Mouse (Mus musculus): ENCODE data around the gene Slc9b1. TPM values are rescaled to one million over a fixed set of nuclear protein-coding genes. Genes with fewer than 3 reads are reported as not detected.

Gene Slc9b1
- total and polyA plus RNA-seq, 3 experiments: 0.14 TPM; not detected in 2

DNA sequence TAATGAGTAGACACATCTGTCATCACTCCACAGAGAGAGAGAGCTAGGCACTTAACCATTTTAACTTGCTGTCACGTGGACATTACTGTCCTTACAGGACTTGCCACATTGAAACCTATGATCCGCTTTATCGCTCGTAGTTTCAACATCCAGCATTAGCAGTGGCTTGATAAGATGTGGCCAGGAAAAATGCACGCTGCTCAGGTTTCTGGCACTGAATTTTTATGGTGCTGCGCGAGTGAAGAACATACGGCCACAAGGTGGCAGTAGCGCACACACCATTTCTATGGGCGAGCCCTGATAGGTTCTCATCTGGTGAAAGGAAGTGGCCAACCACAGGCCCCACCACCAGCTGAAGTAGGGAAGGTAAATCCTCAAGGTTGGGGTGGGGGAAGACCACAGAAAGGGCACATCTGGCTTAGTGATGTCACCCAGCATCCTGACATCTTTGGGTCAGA, 54.4 kb downstream of the Slc9b1 start:
- H3K36me3 ChIP-seq (ENCODE audit: control insufficient read depth in 1 of 2, insufficient read depth in 2 of 2, low read length in 2 of 2): no peaks in the 10 kb centered on the region
- H3K79me2 ChIP-seq (ENCODE audit: control insufficient read depth, insufficient read depth, low read length, poor library complexity): no peaks in the 10 kb centered on the region
- peak; percentile 92 for DNase-seq (ENCODE audit: low read depth, low spot score)
- TF ChIP-seq CHD1 (IDR thresholded peaks at IDR 0.05; ENCODE audit: low read depth, low read length) (no peak), E2F4 (IDR thresholded peaks at IDR 0.05; ENCODE audit: borderline replicate concordance, low read depth, low read length) (no peak), POLR2AphosphoS5 (IDR thresholded peaks at IDR 0.05; ENCODE audit: borderline replicate concordance, low read depth, low read length) (no peak), MXI1 (IDR thresholded peaks at IDR 0.05; ENCODE audit: low read depth, low read length) (no peak), MAZ (IDR thresholded peaks at IDR 0.05; ENCODE audit: low read depth, low read length) (peak; percentile 60; the same call in 1 of the 2 replicates), ZC3H11A (IDR thresholded peaks at IDR 0.05; ENCODE audit: low read depth, low read length) (peak; percentile 75), USF1 (IDR thresholded peaks at IDR 0.05; ENCODE audit: low read depth, low read length) (peak; percentile 76), TBP (IDR thresholded peaks at IDR 0.05; ENCODE audit: low read depth, low read length) (0 out of 2 replicates have a peak, but pooled peaks have one; percentile 37), ZMIZ1 (IDR thresholded peaks at IDR 0.05; ENCODE audit: low read depth, low read length) (0 out of 2 replicates have a peak, but pooled peaks have one; percentile 27), ELF1 (IDR thresholded peaks at IDR 0.05; ENCODE audit: low read depth, low read length) (no peak), POLR2AphosphoS2 (IDR thresholded peaks at IDR 0.05; ENCODE audit: low read length) (no peak), ETS1 (IDR thresholded peaks at IDR 0.05; ENCODE audit: low read depth, low read length) (peak; percentile 70), RCOR1 (IDR thresholded peaks at IDR 0.05; ENCODE audit: low read depth, low read length) (peak; percentile 48; the same call in 1 of the 2 replicates), EP300 (IDR thresholded peaks at IDR 0.05; ENCODE audit: low read depth in 1 of 2, low read length in 2 of 2) (peak; percentile 29 to 46; a peak in 3 of 4 replicates), CTCF (IDR thresholded peaks at IDR 0.05 in 2 of 3, conservative IDR thresholded peaks at IDR 0.05 in 1 of 3; ENCODE audit: control insufficient read depth in 1 of 3, insufficient read depth in 1 of 3, low read depth in 2 of 3, low read length in 3 of 3, poor library complexity in 1 of 3, severe bottlenecking in 1 of 3) (peak; percentile 81 to 97 (median 90)), HCFC1 (IDR thresholded peaks at IDR 0.05; ENCODE audit: low read depth, low read length) (0 out of 2 replicates have a peak, but pooled peaks have one; percentile 9), GABPA (IDR thresholded peaks at IDR 0.05; ENCODE audit: low read depth, low read length) (no peak), CHD2 (IDR thresholded peaks at IDR 0.05; ENCODE audit: low read length) (no peak), ZNF384 (IDR thresholded peaks at IDR 0.05; ENCODE audit: low read depth, low read length) (no peak), MAX (IDR thresholded peaks at IDR 0.05; ENCODE audit: low read length) (peak; percentile 72), MYC (IDR thresholded peaks at IDR 0.05; ENCODE audit: low read depth, low read length) (peak; percentile 72), TCF12 (IDR thresholded peaks at IDR 0.05; ENCODE audit: low read depth, low read length) (peak; percentile 26; the same call in 1 of the 2 replicates), UBTF (IDR thresholded peaks at IDR 0.05; ENCODE audit: borderline replicate concordance, insufficient read depth, low read depth, low read length) (no peak), NELFE (IDR thresholded peaks at IDR 0.05; ENCODE audit: low read depth, low read length) (no peak), TAL1 (IDR thresholded peaks at IDR 0.05; ENCODE audit: low read length) (no peak), RAD21 (IDR thresholded peaks at IDR 0.05; ENCODE audit: low read depth, low read length) (peak; percentile 80), MEF2A (IDR thresholded peaks at IDR 0.05; ENCODE audit: extremely low read depth, insufficient replicate concordance, low read depth, low read length, poor library complexity, severe bottlenecking) (no peak), POLR2A (IDR thresholded peaks at IDR 0.05; ENCODE audit: control insufficient read depth in 1 of 2, insufficient read depth in 1 of 2, low read depth in 1 of 2, low read length in 2 of 2, poor library complexity in 1 of 2) (no peak), USF2 (IDR thresholded peaks at IDR 0.05; ENCODE audit: borderline replicate concordance in 1 of 2, insufficient read depth in 1 of 2, low read depth in 1 of 2, low read length in 2 of 2) (no peak), GATA1 (IDR thresholded peaks at IDR 0.05; ENCODE audit: low read depth, low read length) (peak; percentile 56; the same call in 1 of the 2 replicates), SMC3 (IDR thresholded peaks at IDR 0.05; ENCODE audit: low read depth, low read length) (peak; percentile 95), BHLHE40 (IDR thresholded peaks at IDR 0.05; ENCODE audit: borderline replicate concordance, low read depth, low read length) (peak; percentile 38; the same call in 1 of the 2 replicates), KAT2A (conservative IDR thresholded peaks at IDR 0.05; ENCODE audit: low read depth, low read length) (no peak), SIN3A (IDR thresholded peaks at IDR 0.05; ENCODE audit: low read length) (peak; percentile 62; the same call in 1 of the 2 replicates)
- H3K9ac ChIP-seq (ENCODE audit: control insufficient read depth, low read depth, low read length, poor library complexity, severe bottlenecking): peak overlapping the region; percentile 4; the same call in 1 of the 2 replicates
- H3K4me1 ChIP-seq (ENCODE audit: control insufficient read depth in 1 of 2, insufficient read depth in 2 of 2, low read length in 2 of 2): peaks cover 0 to 5% of the 10 kb centered on the region in 2 experiments; a peak in 1 of 4 replicates
- H3K4me3 ChIP-seq (ENCODE audit: control insufficient read depth in 1 of 2, insufficient read depth in 1 of 2, low read depth in 2 of 2, low read length in 2 of 2): no peak overlapping the region
- H3K27me3 ChIP-seq (ENCODE audit: control insufficient read depth in 1 of 2, insufficient read depth in 2 of 2, low read length in 2 of 2): no peaks in the 10 kb centered on the region
- H3K27ac ChIP-seq (ENCODE audit: control insufficient read depth, low read depth, low read length): no peak overlapping the region
- H3K9me3 ChIP-seq (replicated peaks; ENCODE audit: insufficient read depth, low read length): no peaks in the 10 kb centered on the region
